ENCODE assay signal across 12 mouse cellular contexts in genomic region chr4:88135936-88136335, GRCm38 (mm10). TPM values are rescaled to one million over a fixed set of nuclear protein-coding genes. Genes with fewer than 3 reads are reported as not detected.
DNase-seq lines count a peak whose midpoint lies in the region; ATAC-seq and TF ChIP-seq lines count a peak whose summit lies in the region.
"Had no signal": no experiment of that assay in that cellular context is flagged by ENCODE, and none has a peak within 500 bp of the region (broad histone marks: within the 10 kb centered on the region; RNA-seq: fewer than 3 reads in every experiment).

No protein-coding gene starts in this region.

- intact Hi-C loops in heart, postnatal 36 days (cut with DNase I), result no loop called here

- no peak overlapping the region for H3K4me2 ChIP-seq in midbrain, embryonic 11.5 days
- H3K4me2 ChIP-seq in forebrain, embryonic 15.5 days (replicated peaks), result no peak overlapping the region
- H3K4me2 ChIP-seq in lung, postnatal 0 days (replicated peaks; ENCODE audit: low read depth, low read length), result no peak overlapping the region
- H3K4me2 ChIP-seq: kidney, embryonic 15.5 days; stomach, embryonic 15.5 days had no signal

- H3K4me1 ChIP-seq in midbrain, embryonic 10.5 days, result peaks cover 21% of the 10 kb centered on the region
- H3K4me1 ChIP-seq in midbrain, embryonic 11.5 days (ENCODE audit: control insufficient read depth, insufficient read depth, low read length), result peaks cover 7% of the 10 kb centered on the region
- H3K4me1 ChIP-seq in forebrain, embryonic 15.5 days, result peaks cover 21% of the 10 kb centered on the region
- no peaks in the 10 kb centered on the region for H3K4me1 ChIP-seq in lung, postnatal 0 days (ENCODE audit: insufficient read depth, low read depth, low read length)
- H3K4me1 ChIP-seq: kidney, embryonic 15.5 days; stomach, embryonic 15.5 days had no signal

- 42% methylated on average over 2 of the region's 2 CpGs for WGBS in midbrain, embryonic 10.5 days
- 19% methylated on average over 2 of the region's 2 CpGs for WGBS in midbrain, embryonic 11.5 days
- 9% methylated on average over 2 of the region's 2 CpGs for WGBS in forebrain, embryonic 15.5 days
- 16% methylated on average over 2 of the region's 2 CpGs for WGBS in lung, postnatal 0 days

- no peaks in the 10 kb centered on the region for H3K9me3 ChIP-seq in midbrain, embryonic 10.5 days (replicated peaks)
- no peaks in the 10 kb centered on the region for H3K9me3 ChIP-seq in midbrain, embryonic 11.5 days (ENCODE audit: control insufficient read depth, low read length)
- H3K9me3 ChIP-seq in forebrain, embryonic 15.5 days, result no peaks in the 10 kb centered on the region
- H3K9me3 ChIP-seq in lung, postnatal 0 days (ENCODE audit: low read length), result no peaks in the 10 kb centered on the region
- H3K9me3 ChIP-seq: kidney, embryonic 15.5 days; stomach, embryonic 15.5 days had no signal

- H3K27me3 ChIP-seq in midbrain, embryonic 10.5 days (ENCODE audit: low read depth, poor library complexity, severe bottlenecking), result no peaks in the 10 kb centered on the region
- no peaks in the 10 kb centered on the region for H3K27me3 ChIP-seq in midbrain, embryonic 11.5 days (ENCODE audit: control insufficient read depth, insufficient read depth, low read length)
- H3K27me3 ChIP-seq in forebrain, embryonic 15.5 days, result no peaks in the 10 kb centered on the region
- no peaks in the 10 kb centered on the region for H3K27me3 ChIP-seq in lung, postnatal 0 days (replicated peaks; ENCODE audit: insufficient read depth, low read length)
- H3K27me3 ChIP-seq: kidney, embryonic 15.5 days; stomach, embryonic 15.5 days had no signal

- no peaks in the 10 kb centered on the region for H3K36me3 ChIP-seq in midbrain, embryonic 10.5 days
- H3K36me3 ChIP-seq in midbrain, embryonic 11.5 days (ENCODE audit: control insufficient read depth, insufficient read depth, low read length), result no peaks in the 10 kb centered on the region
- no peaks in the 10 kb centered on the region for H3K36me3 ChIP-seq in forebrain, embryonic 15.5 days
- no peaks in the 10 kb centered on the region for H3K36me3 ChIP-seq in lung, postnatal 0 days (ENCODE audit: insufficient read depth, low read length)
- H3K36me3 ChIP-seq: kidney, embryonic 15.5 days; stomach, embryonic 15.5 days had no signal

- H3K27ac ChIP-seq in midbrain, embryonic 10.5 days (replicated peaks), result peak overlapping the region; percentile 39; the same call in 1 of the 2 replicates
- no peak overlapping the region for H3K27ac ChIP-seq in midbrain, embryonic 11.5 days (ENCODE audit: low read depth, low read length)
- peak overlapping the region; percentile 80 for H3K27ac ChIP-seq in forebrain, embryonic 15.5 days (replicated peaks)
- 0 out of 2 replicates have a peak overlapping the region, but pooled peaks have one; percentile 4 for H3K27ac ChIP-seq in lung, postnatal 0 days (ENCODE audit: low read length)
- H3K27ac ChIP-seq: kidney, embryonic 15.5 days; macrophage; stomach, embryonic 15.5 days had no signal

- no peak overlapping the region for H3K4me3 ChIP-seq in midbrain, embryonic 10.5 days
- H3K4me3 ChIP-seq in midbrain, embryonic 11.5 days (ENCODE audit: low read depth, low read length), result no peak overlapping the region
- no peak overlapping the region for H3K4me3 ChIP-seq in forebrain, embryonic 15.5 days
- H3K4me3 ChIP-seq in lung, postnatal 0 days (ENCODE audit: low read depth, low read length), result no peak overlapping the region
- H3K4me3 ChIP-seq: kidney, embryonic 15.5 days; stomach, embryonic 15.5 days had no signal

- no peak overlapping the region for H3K9ac ChIP-seq in midbrain, embryonic 11.5 days (ENCODE audit: low read length)
- H3K9ac ChIP-seq in forebrain, embryonic 15.5 days (replicated peaks), result no peak overlapping the region
- H3K9ac ChIP-seq in lung, postnatal 0 days (replicated peaks; ENCODE audit: low read depth), result no peak overlapping the region
- H3K9ac ChIP-seq: kidney, embryonic 15.5 days; stomach, embryonic 15.5 days had no signal

- no peak for ATAC-seq in midbrain, embryonic 11.5 days (ENCODE audit: low FRiP score)
- peak; percentile 62 for ATAC-seq in forebrain, embryonic 15.5 days (replicated peaks)
- peak; percentile 35 for ATAC-seq in lung, postnatal 0 days

- no peak for DNase-seq in midbrain, embryonic 10.5 days (ENCODE audit: low spot score)
- no peak for DNase-seq in midbrain, embryonic 11.5 days (ENCODE audit: low spot score, missing footprints)
- DNase-seq in lung, postnatal 0 days (ENCODE audit: low spot score), result peak; percentile 26
- DNase-seq in adipocyte (ENCODE audit: low spot score), result no peak
- DNase-seq in thymus, postnatal 0 days (ENCODE audit: low spot score), result no peak
- no peak for DNase-seq in heart, postnatal 36 days
- DNase-seq: cerebellum, adult 2 months; right cerebral cortex, postnatal 25 days had no signal

- TF ChIP-seq CTCF in lung, postnatal 0 days (IDR thresholded peaks at IDR 0.05), result no peak

- TF ChIP-seq EP300 in lung, postnatal 0 days (IDR thresholded peaks at IDR 0.05), result peak; percentile 55

RNA-seq across cellular contexts. Expression of gene Focad, which starts 41.5 kb away (rescaled TPM):
- 17.6 and 18.1 TPM in 2 replicates for polyA plus RNA-seq in midbrain, embryonic 10.5 days (2016; fragmentation: Nextera tagmentation; extraction: Ambion mirVana)
- polyA plus RNA-seq in midbrain, embryonic 11.5 days (2014; fragmentation: Nextera tagmentation; extraction: Ambion mirVana), result 18.5 and 19.7 TPM in 2 replicates
- 17.2 and 18.2 TPM in 2 replicates for polyA plus RNA-seq in forebrain, embryonic 15.5 days (2015; fragmentation: Nextera tagmentation; extraction: Ambion mirVana)
- polyA plus RNA-seq in lung, postnatal 0 days (2015; fragmentation: Nextera tagmentation; extraction: Ambion mirVana), result 4.8 and 6.3 TPM in 2 replicates
- 12.0 and 15.4 TPM in 2 replicates for polyA plus RNA-seq in thymus, postnatal 0 days (2015; fragmentation: Nextera tagmentation; extraction: Ambion mirVana)
- 10 to 100 TPM; 13.6 to 17.4 TPM for total RNA-seq in heart, postnatal 36 days (2021)
